Mouse (Mus musculus) left cerebral cortex, postnatal 4 days (tissue): ENCODE results near the gene Muc13. TPM values are rescaled to one million over a fixed set of nuclear protein-coding genes. Genes with fewer than 3 reads are reported as not detected.

Experiments used
- DNase-seq: peaks from one replicate; pipeline ENCODE4 v3.0.0-alpha.2; 2022
- intact Hi-C: fragments of 180-260 bp; cut with DNase I; formaldehyde crosslinking; loops from one replicate; pipeline ENCODE4 v1.15.1; 2025
- total RNA-seq, 2 experiments: library from RNA; stranded (reverse); gene quantifications; 2 replicates each; pipeline ENCODE4 v1.2.3; 2021

Gene Muc13
- total RNA-seq, 2 experiments from 2014 or later = not detected

GRCm38 (mm10) chr16:33768491-33769278 is 25.2 kb upstream of the Muc13 start:
- intact Hi-C loops = no loop called here
- no peak for DNase-seq

GRCm38 (mm10) chr16:33769848-33770247 is 24.0 kb upstream of the Muc13 start:
- intact Hi-C loops = no loop called here
- DNase-seq = no peak

GRCm38 (mm10) chr16:33770778-33771454 is 22.9 kb upstream of the Muc13 start:
- no peak for DNase-seq
- intact Hi-C loops = no loop called here

GRCm38 (mm10) chr16:33772809-33773208 is 21.0 kb upstream of the Muc13 start:
- intact Hi-C loops = no loop called here

GRCm38 (mm10) chr16:33774972-33775371 is 18.9 kb upstream of the Muc13 start:
- intact Hi-C loops = no loop called here

More at GRCm38 (mm10) chr16:33772809-33773208, 21.0 kb upstream of the Muc13 start:
- DNase-seq = no peak

GRCm38 (mm10) chr16:33775733-33776335 is 18.0 kb upstream of the Muc13 start:
- intact Hi-C loops = no loop called here
- DNase-seq = no peak

More at GRCm38 (mm10) chr16:33774972-33775371, 18.9 kb upstream of the Muc13 start:
- no peak for DNase-seq

GRCm38 (mm10) chr16:33776766-33777529 is 16.9 kb upstream of the Muc13 start:
- intact Hi-C loops = no loop called here
- DNase-seq = no peak

GRCm38 (mm10) chr16:33777607-33778006 is 16.2 kb upstream of the Muc13 start:
- intact Hi-C loops = no loop called here
- no peak for DNase-seq

GRCm38 (mm10) chr16:33781789-33782728 is 11.8 kb upstream of the Muc13 start:
- DNase-seq = no peak
- intact Hi-C loops = no loop called here

GRCm38 (mm10) chr16:33782729-33783091 is 11.1 kb upstream of the Muc13 start:
- intact Hi-C loops = no loop called here
- no peak for DNase-seq

GRCm38 (mm10) chr16:33784547-33784946 is 9.3 kb upstream of the Muc13 start:
- intact Hi-C loops = no loop called here
- DNase-seq = no peak

- intact Hi-C loops = no loop called here
These were observed 8.6 kb upstream of the Muc13 start for GRCm38 (mm10) chr16:33785092-33785704.

GRCm38 (mm10) chr16:33786657-33787390 is 7.0 kb upstream of the Muc13 start:
- no peak for DNase-seq
- intact Hi-C loops = no loop called here

More at GRCm38 (mm10) chr16:33785092-33785704, 8.6 kb upstream of the Muc13 start:
- DNase-seq = no peak

GRCm38 (mm10) chr16:33795106-33795505 is 1.3 kb downstream of the Muc13 start:
- DNase-seq = no peak
- intact Hi-C loops = no loop called here

- no peak for DNase-seq
- intact Hi-C loops = no loop called here
These were observed 2.0 kb downstream of the Muc13 start for GRCm38 (mm10) chr16:33795887-33796286.

- intact Hi-C loops = no loop called here
- no peak for DNase-seq
These were observed 2.9 kb downstream of the Muc13 start for GRCm38 (mm10) chr16:33796756-33797155.

GRCm38 (mm10) chr16:33797860-33798259 is 4.0 kb downstream of the Muc13 start:
- intact Hi-C loops = no loop called here
- peak; percentile 64 for DNase-seq

- no peak for DNase-seq
- intact Hi-C loops = no loop called here
These were observed 16.2 kb downstream of the Muc13 start for GRCm38 (mm10) chr16:33810002-33810401.
